Mouse (Mus musculus): Measurements from ENCODE around the gene Alpl.

DNA sequence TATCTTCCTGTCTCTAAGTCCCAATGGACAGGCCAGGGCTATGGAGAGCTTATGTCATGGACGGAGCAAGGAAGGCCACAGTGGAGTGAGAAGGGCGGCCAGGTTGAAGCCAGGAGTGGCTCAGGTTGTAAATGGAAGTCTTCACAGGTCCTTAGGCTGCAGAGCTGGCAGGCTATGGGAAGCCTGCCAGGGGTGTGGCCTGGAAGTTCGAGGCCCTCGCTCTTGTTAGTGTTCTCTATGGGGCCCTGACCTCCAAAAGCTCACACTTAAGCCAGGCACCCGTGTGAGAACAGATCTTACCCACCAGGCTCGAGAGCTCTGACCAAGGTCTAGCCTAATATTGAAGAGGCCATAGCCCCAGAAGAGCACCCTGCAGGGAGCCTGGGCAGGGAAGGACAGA, 9.7 kb downstream of the Alpl start:
- no peak for TF ChIP-seq HCFC1 (IDR thresholded peaks at IDR 0.05; ENCODE audit: low read depth, low read length)
- TF ChIP-seq USF1 (IDR thresholded peaks at IDR 0.05; ENCODE audit: low read depth, low read length): no peak
- TF ChIP-seq GABPA (IDR thresholded peaks at IDR 0.05; ENCODE audit: insufficient replicate concordance, low read depth, low read length): no peak
- TF ChIP-seq EP300 (IDR thresholded peaks at IDR 0.05; ENCODE audit: low read length): no peak
- no peak for TF ChIP-seq UBTF (IDR thresholded peaks at IDR 0.05; ENCODE audit: low read depth, low read length)
- TF ChIP-seq POLR2A (IDR thresholded peaks at IDR 0.05; ENCODE audit: low read depth, low read length): no peak
- no peak for TF ChIP-seq SMC3 (IDR thresholded peaks at IDR 0.05; ENCODE audit: low read depth, low read length)
- TF ChIP-seq MAFK (IDR thresholded peaks at IDR 0.05; ENCODE audit: insufficient replicate concordance, low read length): no peak

Measured in CH12.LX (cell line).